Mouse (Mus musculus) monocyte, adult 5-6 weeks (primary cell): ENCODE data around the gene Ptchd4. TPM values are rescaled to one million over a fixed set of nuclear protein-coding genes. Genes with fewer than 3 reads are reported as not detected.

ENCODE experiments used
- ATAC-seq: fragments of 153-309, 156-312 bp; replicated peaks from 2 replicates; pipeline ENCODE4 v1.8.0; 2017; ENCODE audit warnings: mild to moderate bottlenecking; ENCODE audit not compliant: low TSS enrichment, insufficient number of reproducible peaks, severe bottlenecking, poor library complexity, low FRiP score
- total RNA-seq: library from RNA; stranded (forward); fragments of 200-1000, 200-491, 200-594 nt; gene quantifications from 3 replicates; pipeline ENCODE4 v1.2.3, GENCODE M21; 2017

The Ptchd4 gene
- not detected in 3 replicates for total RNA-seq

DNA sequence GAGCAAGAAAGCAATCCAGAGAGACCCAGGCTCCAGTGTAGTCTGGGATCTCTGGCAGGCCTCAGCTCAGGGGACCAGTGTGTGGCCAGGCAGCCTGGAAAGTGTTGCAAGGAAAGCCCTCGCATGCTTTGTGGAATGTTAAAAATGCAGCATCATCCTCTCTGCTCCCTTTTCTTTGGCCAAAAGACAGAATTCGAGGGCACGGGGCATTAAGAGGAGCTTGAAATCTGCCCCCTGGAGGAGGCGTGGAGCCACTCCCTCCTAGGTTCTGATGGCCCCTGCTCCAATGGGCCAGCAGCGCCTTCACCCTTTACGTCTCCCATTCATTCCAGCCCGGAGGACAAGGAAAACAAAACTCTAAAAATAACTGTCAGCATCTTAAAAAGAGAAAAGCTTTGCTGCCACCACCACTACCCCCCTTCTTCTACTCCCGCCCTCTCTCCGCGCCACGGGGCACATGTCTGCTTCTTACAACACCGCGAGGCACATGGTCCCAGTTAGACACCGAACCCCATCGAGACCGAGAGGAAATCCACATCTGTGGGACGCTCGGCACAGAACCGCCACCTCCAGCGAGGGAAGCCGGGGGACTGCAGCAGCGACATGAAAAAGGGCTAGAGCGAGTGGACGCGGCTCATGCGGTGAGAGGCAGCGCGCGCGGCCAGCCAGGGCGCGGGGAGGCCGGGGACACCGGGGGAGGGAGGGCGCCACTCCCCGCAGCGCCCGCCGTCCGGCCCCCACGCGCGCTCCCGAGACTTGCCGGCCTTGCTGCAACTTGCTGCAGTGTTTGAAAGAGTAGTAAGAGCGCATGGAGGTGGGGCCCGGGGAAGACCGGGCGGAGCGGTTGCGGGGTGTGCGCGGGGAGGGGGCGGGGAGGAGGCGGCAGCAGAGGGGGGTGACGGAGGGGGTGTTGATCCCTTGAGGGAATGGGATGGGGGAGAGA lies at the start of gene Ptchd4:
TSS of gene Ptchd4 (plus strand) at position 279 of the 943 bp plus-strand sequence.
- no peak for ATAC-seq

- no peak for ATAC-seq
Measured at GRCm38 (mm10) chr17:42276861-42277260, 38.9 kb upstream of the Ptchd4 start.

DNA sequence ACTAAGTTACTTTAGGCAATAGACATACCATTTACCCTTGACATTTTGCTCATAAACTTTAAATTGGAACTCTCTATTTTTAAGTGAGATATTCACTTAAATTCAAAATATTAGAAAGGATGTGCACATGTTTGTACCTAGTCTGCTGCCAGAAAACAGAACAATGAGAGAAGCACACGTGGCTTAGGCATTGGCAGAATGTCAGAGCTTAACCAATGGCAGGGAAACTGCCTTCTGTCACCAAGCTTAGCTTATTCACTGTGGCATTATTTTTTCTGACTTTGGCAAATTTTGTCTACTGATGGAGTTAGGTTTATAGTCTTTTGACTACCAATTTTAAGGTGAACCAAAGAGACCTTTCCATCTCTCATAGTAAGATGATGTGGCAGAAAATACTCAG lies 31.4 kb upstream of the Ptchd4 start:
- ATAC-seq, result no peak

- ATAC-seq, result no peak
Measured at GRCm38 (mm10) chr17:42286255-42286654, 29.5 kb upstream of the Ptchd4 start.

- ATAC-seq, result no peak
Measured at GRCm38 (mm10) chr17:42290341-42290740, 25.4 kb upstream of the Ptchd4 start.

GRCm38 (mm10) chr17:42291793-42292192 lies 24.0 kb upstream of the Ptchd4 start:
- ATAC-seq, result no peak

DNA sequence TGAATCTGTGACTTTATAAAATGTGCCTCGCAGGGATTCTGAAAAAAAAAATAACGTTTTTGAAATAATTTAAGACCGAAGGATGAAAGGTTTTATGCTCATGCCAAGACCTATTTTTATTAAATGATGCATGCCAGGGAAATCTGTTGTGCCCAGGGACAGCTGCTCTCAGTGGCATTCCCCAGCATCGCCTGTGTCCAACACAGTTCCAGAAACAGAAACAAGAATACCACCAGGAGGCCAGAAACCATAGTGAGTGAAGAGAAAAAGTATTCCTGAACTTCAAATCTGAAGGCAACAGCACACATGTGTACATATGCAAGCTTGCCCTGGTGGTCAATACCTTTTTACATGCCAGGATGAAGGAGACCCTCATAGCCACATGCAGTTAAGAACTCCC lies 17.8 kb upstream of the Ptchd4 start:
- ATAC-seq, result no peak

GRCm38 (mm10) chr17:42299681-42300080 lies 16.1 kb upstream of the Ptchd4 start:
- no peak for ATAC-seq

DNA sequence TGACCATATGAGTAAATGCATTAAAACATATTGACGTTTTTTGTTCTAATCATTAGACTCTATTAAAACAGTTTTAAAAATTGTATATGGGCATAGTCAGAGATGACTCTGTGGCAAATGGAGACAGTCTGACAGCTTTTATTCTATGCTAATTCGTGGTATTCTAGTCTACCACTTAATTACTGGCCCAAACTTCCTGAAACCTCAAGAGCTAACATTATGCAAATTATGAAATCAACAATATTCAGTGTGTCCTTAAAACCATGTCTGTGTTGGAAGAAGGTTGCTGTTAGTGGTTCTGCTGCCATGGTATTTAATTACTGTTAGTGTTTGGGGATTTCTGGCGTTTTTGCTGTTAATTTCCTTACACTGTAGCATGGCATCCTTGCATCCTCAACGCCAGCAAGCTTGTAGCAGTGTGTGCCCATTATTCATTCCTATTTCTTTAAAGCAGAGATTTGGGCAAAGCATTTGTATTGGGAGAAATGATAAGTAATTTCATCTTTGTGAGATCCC lies 12.6 kb upstream of the Ptchd4 start:
- no peak for ATAC-seq

- ATAC-seq, result no peak
Measured at GRCm38 (mm10) chr17:42304262-42304661, 11.5 kb upstream of the Ptchd4 start.

DNA sequence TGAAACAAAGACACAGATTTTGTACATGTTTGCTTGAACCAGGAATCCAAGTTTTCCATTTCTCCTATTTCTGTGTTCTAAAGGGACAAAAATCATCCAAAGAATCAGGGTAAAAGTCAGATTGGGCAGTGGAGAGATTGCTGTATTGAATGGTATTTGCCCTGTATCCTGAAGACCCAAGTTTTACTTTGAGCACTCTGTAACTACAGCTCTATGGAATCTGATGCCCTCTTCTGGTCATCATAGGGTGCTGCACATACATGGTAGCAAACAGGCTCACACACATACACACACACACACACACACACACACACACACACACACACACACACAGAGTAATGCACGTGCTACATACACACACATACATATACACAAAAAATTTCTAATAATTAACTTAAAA lies 8.7 kb upstream of the Ptchd4 start:
- ATAC-seq, result no peak

GRCm38 (mm10) chr17:42310136-42310535 lies 5.6 kb upstream of the Ptchd4 start:
- no peak for ATAC-seq

GRCm38 (mm10) chr17:42316612-42316982 lies 850 bp downstream of the Ptchd4 start:
- ATAC-seq, result no peak

DNA sequence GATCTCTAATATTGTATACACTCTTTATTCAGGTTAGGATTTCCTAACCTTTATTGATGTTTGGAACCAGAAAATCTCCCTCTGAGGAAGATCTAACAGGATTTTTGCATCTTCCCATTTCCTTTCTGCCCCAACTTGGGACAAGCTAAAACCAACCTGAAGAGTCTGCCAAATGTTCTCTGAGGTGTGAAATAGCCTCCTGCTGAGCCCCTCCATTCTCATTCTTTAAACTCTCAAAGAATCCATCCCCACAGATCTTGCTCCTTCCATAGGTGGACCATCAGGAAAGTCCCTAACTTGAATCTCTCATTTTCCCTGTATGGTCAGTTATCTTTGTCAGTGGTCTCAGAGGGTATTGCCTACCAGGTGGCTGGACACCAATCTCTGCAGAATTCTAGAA lies 20.0 kb downstream of the Ptchd4 start:
- no peak for ATAC-seq

DNA sequence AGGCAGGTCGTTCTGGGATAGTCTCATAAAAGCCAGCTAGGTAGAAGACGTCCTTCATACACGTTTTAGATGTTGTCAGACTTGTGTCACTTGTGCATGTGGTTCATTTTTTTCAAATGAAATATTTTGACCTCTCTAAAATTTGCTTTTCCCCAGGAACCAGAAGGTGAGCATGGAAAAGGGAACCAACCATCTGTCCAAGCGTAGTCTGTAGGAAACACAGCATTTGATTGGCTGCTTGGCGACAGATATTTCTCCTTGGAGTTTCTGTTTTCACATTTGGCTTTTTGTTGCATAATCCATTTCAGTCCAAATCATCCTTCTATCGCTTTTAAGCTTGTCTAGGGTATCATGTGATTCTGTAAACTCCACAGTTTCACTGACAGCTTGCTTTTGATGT lies 20.8 kb downstream of the Ptchd4 start:
- ATAC-seq, result no peak

DNA sequence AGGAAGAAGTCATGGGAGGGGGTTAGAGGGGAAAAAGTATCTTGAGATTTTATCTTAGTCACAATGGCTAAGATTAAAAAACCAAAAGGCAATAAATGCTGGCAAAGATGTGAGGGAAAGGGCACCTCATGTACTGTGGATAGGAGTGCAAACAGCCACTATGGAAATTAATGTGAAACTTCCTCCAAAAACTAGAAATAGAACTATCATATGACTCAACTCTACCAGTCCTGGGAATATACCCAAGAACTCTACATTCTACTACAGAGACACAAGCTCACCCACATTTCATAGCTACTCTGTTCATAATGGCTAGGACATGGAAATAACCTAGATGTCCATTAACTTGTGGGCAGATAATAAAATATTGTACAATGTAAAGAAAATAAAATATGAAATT lies 30.3 kb downstream of the Ptchd4 start:
- ATAC-seq, result no peak

GRCm38 (mm10) chr17:42358481-42358880 lies 42.7 kb downstream of the Ptchd4 start:
- no peak for ATAC-seq

DNA sequence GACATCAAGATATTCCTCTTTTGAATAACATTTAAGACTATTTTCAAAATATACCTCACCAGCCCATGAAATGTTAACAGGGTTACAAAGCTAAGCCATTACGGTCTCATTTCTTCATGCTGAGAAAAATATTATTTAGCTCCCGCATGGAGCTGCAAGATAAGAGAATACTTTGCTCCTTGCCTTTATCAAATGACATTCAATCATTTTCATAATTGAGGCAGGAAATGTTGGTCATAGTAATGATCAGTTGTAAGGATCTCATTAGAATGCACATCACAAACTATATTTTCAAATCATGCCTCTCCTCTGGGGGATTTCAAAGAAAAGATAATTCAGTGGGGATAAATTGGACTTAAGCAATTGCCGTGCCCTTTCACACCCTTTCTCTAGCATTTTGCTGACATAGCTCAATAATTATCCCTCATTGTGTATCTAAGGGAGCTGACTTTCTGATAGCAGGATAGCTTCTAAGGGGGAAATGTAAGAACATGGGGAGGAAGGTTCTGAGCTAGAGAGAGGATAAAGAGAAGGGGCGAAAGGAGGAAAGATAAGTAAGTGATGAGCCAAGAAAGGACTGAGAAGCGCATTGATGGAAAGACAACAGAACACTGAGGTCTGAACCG lies 47.5 kb downstream of the Ptchd4 start:
- ATAC-seq, result no peak

GRCm38 (mm10) chr17:42364716-42365115 lies 49.0 kb downstream of the Ptchd4 start:
- no peak for ATAC-seq

- no peak for ATAC-seq
Measured at GRCm38 (mm10) chr17:42374881-42375280, 59.1 kb downstream of the Ptchd4 start.
